In genomic region chr8:111538194-111538593, GRCm38 (mm10) we compare ENCODE assay signal across 8 mouse cellular contexts. TPM values are rescaled to one million over a fixed set of nuclear protein-coding genes. Genes with fewer than 3 reads are reported as not detected.
A peak's percentile ranks its signal among the peaks of the same experiment; 100 is the strongest.
DNase-seq lines count a peak whose midpoint lies in the region; ATAC-seq and TF ChIP-seq lines count a peak whose summit lies in the region.

No protein-coding gene starts in this region.

- peak; percentile 67 for DNase-seq in adrenal gland, adult 2 months
- DNase-seq in adrenal gland, postnatal 4 days (ENCODE audit: low spot score in 2 of 2) = no peak
- peak; percentile 43 for DNase-seq in adrenal gland, postnatal 10 days
- DNase-seq in lung, adult 2 months = no peak
- DNase-seq in stomach, postnatal 0 days (ENCODE audit: low spot score) = peak; percentile 34
- no peak for DNase-seq in left cerebral cortex, postnatal 25 days (ENCODE audit: low spot score in 2 of 2)

- no peak for ATAC-seq in forebrain, embryonic 13.5 days
- no peak for ATAC-seq in intestine, embryonic 15.5 days
- no peak for ATAC-seq in stomach, postnatal 0 days (ENCODE audit: low FRiP score, low TSS enrichment)

- intact Hi-C loops in left cerebral cortex, postnatal 25 days (cut with DNase I) = loop anchor here (5.0 to 10.0 kb wide), 2 partner anchors 104 to 287 kb away; partner anchors contain the start of gene Zfp1

- peak overlapping the region; percentile 98 for H3K9ac ChIP-seq in forebrain, embryonic 13.5 days
- peak overlapping the region; percentile 87 for H3K9ac ChIP-seq in intestine, embryonic 15.5 days
- peak overlapping the region; percentile 86 for H3K9ac ChIP-seq in stomach, postnatal 0 days (ENCODE audit: low read length)

- H3K4me1 ChIP-seq in forebrain, embryonic 13.5 days = peaks cover 43% of the 10 kb centered on the region
- H3K4me1 ChIP-seq in intestine, embryonic 15.5 days (replicated peaks) = peaks cover 20% of the 10 kb centered on the region
- peaks cover 15% of the 10 kb centered on the region for H3K4me1 ChIP-seq in lung, adult 2 months (ENCODE audit: control insufficient read depth, insufficient read depth, low read length)
- H3K4me1 ChIP-seq in stomach, postnatal 0 days (replicated peaks; ENCODE audit: control insufficient read depth, insufficient read depth) = peaks cover 10% of the 10 kb centered on the region

- no peak for TF ChIP-seq CTCF in lung, adult 2 months (IDR thresholded peaks at IDR 0.05; ENCODE audit: insufficient read depth, low read length)
- TF ChIP-seq CTCF in stomach, postnatal 0 days (IDR thresholded peaks at IDR 0.05; ENCODE audit: low read depth) = no peak

- TF ChIP-seq POLR2A in lung, adult 2 months (IDR thresholded peaks at IDR 0.05; ENCODE audit: borderline replicate concordance, extremely low read depth, low read depth, low read length) = no peak

- H3K27ac ChIP-seq in forebrain, embryonic 13.5 days = no peak overlapping the region
- no peak overlapping the region for H3K27ac ChIP-seq in intestine, embryonic 15.5 days
- H3K27ac ChIP-seq in stomach, postnatal 0 days (replicated peaks) = peak overlapping the region; percentile 70

- peak overlapping the region; percentile 76 for H3K4me2 ChIP-seq in forebrain, embryonic 13.5 days
- H3K4me2 ChIP-seq in intestine, embryonic 15.5 days (replicated peaks) = peak overlapping the region; percentile 61
- peak overlapping the region; percentile 93 for H3K4me2 ChIP-seq in stomach, postnatal 0 days (replicated peaks; ENCODE audit: low read depth)

- no peaks in the 10 kb centered on the region for H3K27me3 ChIP-seq in forebrain, embryonic 13.5 days
- H3K27me3 ChIP-seq in intestine, embryonic 15.5 days (replicated peaks) = no peaks in the 10 kb centered on the region
- no peaks in the 10 kb centered on the region for H3K27me3 ChIP-seq in stomach, postnatal 0 days (ENCODE audit: control insufficient read depth, insufficient read depth, low read length)

- H3K9me3 ChIP-seq in forebrain, embryonic 13.5 days (replicated peaks) = no peaks in the 10 kb centered on the region
- H3K9me3 ChIP-seq in intestine, embryonic 15.5 days = no peaks in the 10 kb centered on the region
- H3K9me3 ChIP-seq in stomach, postnatal 0 days (ENCODE audit: control insufficient read depth, low read length) = no peaks in the 10 kb centered on the region

- peak overlapping the region; percentile 99 for H3K4me3 ChIP-seq in forebrain, embryonic 13.5 days
- peak overlapping the region; percentile 85 for H3K4me3 ChIP-seq in intestine, embryonic 15.5 days (replicated peaks)
- peak overlapping the region; percentile 80 for H3K4me3 ChIP-seq in lung, adult 2 months (replicated peaks; ENCODE audit: extremely low read depth, low read depth, low read length)
- H3K4me3 ChIP-seq in stomach, postnatal 0 days (ENCODE audit: low read depth, low read length) = peak overlapping the region; percentile 83

- 0% methylated on average over 2 of the region's 2 CpGs for WGBS in forebrain, embryonic 13.5 days
- WGBS in intestine, embryonic 15.5 days = 12% methylated on average over 2 of the region's 2 CpGs
- WGBS in lung, adult 2 months = 2% methylated on average over 2 of the region's 2 CpGs
- 3% methylated on average over 2 of the region's 2 CpGs for WGBS in stomach, postnatal 0 days

- no peak for TF ChIP-seq EP300 in stomach, postnatal 0 days (optimal IDR thresholded peaks at IDR 0.05)

- H3K36me3 ChIP-seq in forebrain, embryonic 13.5 days (ENCODE audit: poor library complexity, severe bottlenecking) = peaks cover 6% of the 10 kb centered on the region; the same call in 1 of the 2 replicates
- no peaks in the 10 kb centered on the region for H3K36me3 ChIP-seq in intestine, embryonic 15.5 days
- no peaks in the 10 kb centered on the region for H3K36me3 ChIP-seq in stomach, postnatal 0 days (ENCODE audit: control insufficient read depth, insufficient read depth, low read length)

RNA-seq across cellular contexts. Expression of gene Znrf1, which starts 2.3 kb away (rescaled TPM):
- total RNA-seq in adrenal gland, adult 2 months (2021) = 10 to 100 TPM; 34.7 to 37.3 TPM
- 105 and 109 TPM in 2 replicates for polyA plus RNA-seq in adrenal gland, adult 2 months (2012; rRNA removed)
- 10 to 100 TPM; 69.8 to 76.9 TPM for total RNA-seq in adrenal gland, postnatal 4 days (2021)
- total RNA-seq in adrenal gland, postnatal 10 days (2021) = 10 to 100 TPM; 40.0 to 62.6 TPM
- polyA plus RNA-seq in forebrain, embryonic 13.5 days (2015; fragmentation: Nextera tagmentation; extraction: Ambion mirVana) = 48.0 and 48.7 TPM in 2 replicates
- 24.6 and 26.0 TPM in 2 replicates for polyA plus RNA-seq in intestine, embryonic 15.5 days (2015; fragmentation: Nextera tagmentation; extraction: Ambion mirVana)
- 103 and 116 TPM in 2 replicates for polyA plus RNA-seq in lung, adult 2 months (2012; rRNA removed)
- polyA plus RNA-seq in stomach, postnatal 0 days (2015; fragmentation: Nextera tagmentation; extraction: Ambion mirVana) = 14.8 and 19.2 TPM in 2 replicates
- 100 to 1,000 TPM; 166 TPM for total RNA-seq in left cerebral cortex, postnatal 25 days (2021)

RNA-seq across cellular contexts. Expression of gene Wdr59, which starts 16.3 kb away (rescaled TPM):
- total RNA-seq in adrenal gland, adult 2 months (2021) = 10 to 100 TPM; 10.6 to 12.4 TPM
- 5.1 and 7.2 TPM in 2 replicates for polyA plus RNA-seq in adrenal gland, adult 2 months (2012; rRNA removed)
- 10 to 100 TPM; 16.1 to 16.4 TPM for total RNA-seq in adrenal gland, postnatal 4 days (2021)
- 10 to 100 TPM; 13.3 to 16.4 TPM for total RNA-seq in adrenal gland, postnatal 10 days (2021)
- 5.7 and 6.5 TPM in 2 replicates for polyA plus RNA-seq in forebrain, embryonic 13.5 days (2015; fragmentation: Nextera tagmentation; extraction: Ambion mirVana)
- 4.1 and 4.5 TPM in 2 replicates for polyA plus RNA-seq in intestine, embryonic 15.5 days (2015; fragmentation: Nextera tagmentation; extraction: Ambion mirVana)
- 6.7 and 8.9 TPM in 2 replicates for polyA plus RNA-seq in lung, adult 2 months (2012; rRNA removed)
- 2.0 and 2.2 TPM in 2 replicates for polyA plus RNA-seq in stomach, postnatal 0 days (2015; fragmentation: Nextera tagmentation; extraction: Ambion mirVana)
- 10 to 100 TPM; 18.4 to 18.7 TPM for total RNA-seq in left cerebral cortex, postnatal 25 days (2021)

Comparison
In these comparisons a context has a peak if more than half of its experiments do, and no peak if none do; other contexts are left out.
1. DNase-seq: peak in adrenal gland, adult 2 months (single experiment), adrenal gland, postnatal 10 days (single experiment) and stomach, postnatal 0 days (single experiment); none in adrenal gland, postnatal 4 days (0 of 2), lung, adult 2 months (single experiment) and left cerebral cortex, postnatal 25 days (0 of 2).
2. Peak in every context shown above with its lines, with median percentiles within 50 percentile points of each other: H3K4me2 ChIP-seq, H3K4me3 ChIP-seq and H3K9ac ChIP-seq.